Mouse (Mus musculus): ENCODE measurements around the gene Sbno1. TPM values are rescaled to one million over a fixed set of nuclear protein-coding genes. Genes with fewer than 3 reads are reported as not detected.

Gene Sbno1
- polyA plus RNA-seq, 1 experiment from 2014 or later = 56.2 TPM

- DNase-seq (ENCODE audit: low spot score) (peak; percentile 84), ATAC-seq (replicated peaks; ENCODE audit: low FRiP score, low read depth) (peak; percentile 44)
- Histone ChIP-seq H3K4me2 (ENCODE audit: low read length) (peak overlapping the region; percentile 98), H3K9me3 (replicated peaks; ENCODE audit: low read length) (no peaks in the 10 kb centered on the region), H3K36me3 (ENCODE audit: insufficient read depth, low read length) (peaks cover 4% of the 10 kb centered on the region), H3K4me3 (replicated peaks; ENCODE audit: low read depth, low read length) (peak overlapping the region; percentile 96), H3K9ac (ENCODE audit: low read depth, low read length) (peak overlapping the region; percentile 99), H3K4me1 (replicated peaks; ENCODE audit: insufficient read depth, low read length) (peaks cover 14% of the 10 kb centered on the region), H3K27ac (peak overlapping the region; percentile 97), H3K27me3 (ENCODE audit: insufficient read depth, low read length) (no peaks in the 10 kb centered on the region)
- WGBS = under 1% methylated on average over 72 of the region's 132 CpGs
- TF ChIP-seq CTCF (IDR thresholded peaks at IDR 0.05; ENCODE audit: low read depth) = peak; percentile 59; the same call in 1 of the 2 replicates
Measured at GRCm38 (mm10) chr5:124353726-124354547, 71.9 kb downstream of the Sbno1 start.

GRCm38 (mm10) chr5:124353011-124353725, 72.6 kb downstream of the Sbno1 start:
- DNase-seq (ENCODE audit: low spot score) (no peak), ATAC-seq (replicated peaks; ENCODE audit: low FRiP score, low read depth) (peak; percentile 5)
- no peak for TF ChIP-seq CTCF (IDR thresholded peaks at IDR 0.05; ENCODE audit: low read depth)
- peaks cover 12% of the 10 kb centered on the region for H3K36me3 ChIP-seq (ENCODE audit: insufficient read depth, low read length)
- WGBS = under 1% methylated on average over 32 of the region's 32 CpGs
- H3K9me3 ChIP-seq (replicated peaks; ENCODE audit: low read length) = no peaks in the 10 kb centered on the region
- H3K4me2 ChIP-seq (ENCODE audit: low read length) = peak overlapping the region; percentile 98
- H3K9ac ChIP-seq (ENCODE audit: low read depth, low read length) = peak overlapping the region; percentile 99
- peaks cover 14% of the 10 kb centered on the region for H3K4me1 ChIP-seq (replicated peaks; ENCODE audit: insufficient read depth, low read length)
- H3K4me3 ChIP-seq (replicated peaks; ENCODE audit: low read depth, low read length) = peak overlapping the region; percentile 96
- no peaks in the 10 kb centered on the region for H3K27me3 ChIP-seq (ENCODE audit: insufficient read depth, low read length)
- H3K27ac ChIP-seq = peak overlapping the region; percentile 97

GRCm38 (mm10) chr5:124352141-124352920, 73.5 kb downstream of the Sbno1 start:
- peak overlapping the region; percentile 97 for H3K27ac ChIP-seq
- H3K4me3 ChIP-seq (replicated peaks; ENCODE audit: low read depth, low read length) = peak overlapping the region; percentile 96
- peak; percentile 13; the same call in 1 of the 2 replicates for TF ChIP-seq CTCF (IDR thresholded peaks at IDR 0.05; ENCODE audit: low read depth)
- DNase-seq (ENCODE audit: low spot score) (peak; percentile 94), ATAC-seq (replicated peaks; ENCODE audit: low FRiP score, low read depth) (peak; percentile 78)
- peaks cover 15% of the 10 kb centered on the region for H3K36me3 ChIP-seq (ENCODE audit: insufficient read depth, low read length)
- peak overlapping the region; percentile 98 for H3K4me2 ChIP-seq (ENCODE audit: low read length)
- WGBS = under 1% methylated on average over 29 of the region's 30 CpGs
- H3K9me3 ChIP-seq (replicated peaks; ENCODE audit: low read length) = no peaks in the 10 kb centered on the region
- H3K4me1 ChIP-seq (replicated peaks; ENCODE audit: insufficient read depth, low read length) = peaks cover 14% of the 10 kb centered on the region
- no peaks in the 10 kb centered on the region for H3K27me3 ChIP-seq (ENCODE audit: insufficient read depth, low read length)
- H3K9ac ChIP-seq (ENCODE audit: low read depth, low read length) = peak overlapping the region; percentile 99

- ATAC-seq (replicated peaks; ENCODE audit: low FRiP score, low read depth) (0 out of 2 replicates have a peak, but pooled peaks have one; percentile 0), DNase-seq (ENCODE audit: low spot score) (no peak)
- H3K27ac ChIP-seq = peak overlapping the region; percentile 97
- H3K4me2 ChIP-seq (ENCODE audit: low read length) = peak overlapping the region; percentile 98
- H3K9ac ChIP-seq (ENCODE audit: low read depth, low read length) = peak overlapping the region; percentile 99
- H3K9me3 ChIP-seq (replicated peaks; ENCODE audit: low read length) = no peaks in the 10 kb centered on the region
- peak overlapping the region; percentile 96 for H3K4me3 ChIP-seq (replicated peaks; ENCODE audit: low read depth, low read length)
- H3K27me3 ChIP-seq (ENCODE audit: insufficient read depth, low read length) = no peaks in the 10 kb centered on the region
- TF ChIP-seq CTCF (IDR thresholded peaks at IDR 0.05; ENCODE audit: low read depth) = no peak
- WGBS = 39% methylated on average over 3 of the region's 3 CpGs
- H3K36me3 ChIP-seq (ENCODE audit: insufficient read depth, low read length) = peaks cover 20% of the 10 kb centered on the region
- H3K4me1 ChIP-seq (replicated peaks; ENCODE audit: insufficient read depth, low read length) = peaks cover 14% of the 10 kb centered on the region
Measured at GRCm38 (mm10) chr5:124351604-124352003, 74.2 kb downstream of the Sbno1 start.

GRCm38 (mm10) chr5:124351111-124351560, 74.7 kb downstream of the Sbno1 start:
- H3K9me3 ChIP-seq (replicated peaks; ENCODE audit: low read length) = no peaks in the 10 kb centered on the region
- no peak for TF ChIP-seq CTCF (IDR thresholded peaks at IDR 0.05; ENCODE audit: low read depth)
- WGBS = 15% methylated on average over 7 of the region's 7 CpGs
- H3K4me3 ChIP-seq (replicated peaks; ENCODE audit: low read depth, low read length) = 0 out of 2 replicates have a peak overlapping the region, but pooled peaks have one; percentile 96
- ATAC-seq (replicated peaks; ENCODE audit: low FRiP score, low read depth) = peak; percentile 42
- H3K4me1 ChIP-seq (replicated peaks; ENCODE audit: insufficient read depth, low read length) = peaks cover 14% of the 10 kb centered on the region
- DNase-seq (ENCODE audit: low spot score) = peak; percentile 67
- peak overlapping the region; percentile 98 for H3K4me2 ChIP-seq (ENCODE audit: low read length)
- H3K27ac ChIP-seq = peak overlapping the region; percentile 97; the same call in 1 of the 2 replicates
- no peak overlapping the region for H3K9ac ChIP-seq (ENCODE audit: low read depth, low read length)
- H3K36me3 ChIP-seq (ENCODE audit: insufficient read depth, low read length) = peaks cover 24% of the 10 kb centered on the region
- H3K27me3 ChIP-seq (ENCODE audit: insufficient read depth, low read length) = no peaks in the 10 kb centered on the region

Data from kidney, postnatal 0 days (tissue).